Mouse (Mus musculus) neural tube, embryonic 14.5 days (tissue): ENCODE results near the gene Yars. TPM values are rescaled to one million over a fixed set of nuclear protein-coding genes. Genes with fewer than 3 reads are reported as not detected.
"Not testable (repeated sequence)": the region's sequence is repeated elsewhere in the genome, so short reads cannot be mapped to it uniquely, and the experiment has no call there.

ENCODE experiments used
- ATAC-seq: fragments of 200-750 bp; cut with Nextera tagmentation; 2 replicates; pipeline ENCODE4 v1.8.0; 2017; ENCODE audit warnings: low read depth, mild to moderate bottlenecking, moderate TSS enrichment, moderate library complexity
- H3K27ac ChIP-seq: fragments of 300-500 bp; sonication (generic); 2 replicates; pipeline ENCODE4 v1.5.1; 2014; ENCODE audit warnings: low read depth, mild to moderate bottlenecking, control low read depth, low read length, moderate library complexity, mixed read lengths
- H3K27me3 ChIP-seq: fragments of 300-500 bp; sonication (generic); 2 replicates; pipeline ENCODE4 v1.6.1; 2014; ENCODE audit warnings: low read length; ENCODE audit not compliant: control insufficient read depth, insufficient read depth
- H3K36me3 ChIP-seq: fragments of 300-500 bp; sonication (generic); 2 replicates; pipeline ENCODE4 v1.6.1; 2014; ENCODE audit warnings: low read length, mixed read lengths; ENCODE audit not compliant: control insufficient read depth, insufficient read depth
- H3K4me1 ChIP-seq: fragments of 300-500 bp; sonication (generic); 2 replicates; pipeline ENCODE4 v1.6.1; 2014; ENCODE audit warnings: low read length; ENCODE audit not compliant: control insufficient read depth, insufficient read depth
- H3K4me2 ChIP-seq: fragments of 300-500 bp; sonication (generic); 2 replicates; pipeline ENCODE4 v1.6.1; 2014; ENCODE audit warnings: mild to moderate bottlenecking, low read depth, low read length, control low read depth
- H3K4me3 ChIP-seq: fragments of 300-500 bp; sonication (generic); 2 replicates; pipeline ENCODE4 v1.5.1; 2014; ENCODE audit warnings: low read depth, low read length, control low read depth, mixed read lengths
- H3K9ac ChIP-seq: fragments of 300-500 bp; sonication (generic); replicated peaks from 2 replicates; pipeline ENCODE4 v1.6.1; 2014; ENCODE audit warnings: low read depth, mild to moderate bottlenecking, control low read depth, low read length, mixed read lengths
- H3K9me3 ChIP-seq: fragments of 300-500 bp; sonication (generic); 2 replicates; pipeline ENCODE4 v1.6.1; 2016; ENCODE audit warnings: low read length; ENCODE audit not compliant: control insufficient read depth
- WGBS: fragments of 180-500 bp; shearing (Covaris S2); extraction: QIAGEN DNeasy Blood & Tissue Kit; methylation state at CpG from one replicate; pipeline ENCODE4 v1.1.7; 2014; 5-methylcytosine and 5-hydroxymethylcytosine counted together
- polyA plus RNA-seq: library from polyadenylated mRNA; unstranded; fragments of >200 nt; fragmentation: Nextera tagmentation; extraction: Ambion mirVana; gene quantifications from 2 replicates; pipeline ENCODE4 v1.2.1, GENCODE M21; 2014

Yars gene
- polyA plus RNA-seq, 1 experiment from 2014 or later = 134 TPM

- Histone ChIP-seq H3K27ac (no peak overlapping the region), H3K9ac (no peak overlapping the region), H3K27me3 (no peaks in the 10 kb centered on the region), H3K4me2 (no peak overlapping the region), H3K9me3 (no peaks in the 10 kb centered on the region), H3K36me3 (peaks cover 66% of the 10 kb centered on the region), H3K4me3 (no peak overlapping the region), H3K4me1 (no peaks in the 10 kb centered on the region)
- 93% methylated on average over 8 of the region's 8 CpGs for WGBS
- no peak for ATAC-seq
Measured at GRCm38 (mm10) chr4:129206792-129207191, 17.2 kb downstream of the Yars start.

- Histone ChIP-seq H3K36me3 (peaks cover 60% of the 10 kb centered on the region), H3K9me3 (no peaks in the 10 kb centered on the region), H3K4me1 (no peaks in the 10 kb centered on the region), H3K4me3 (no peak overlapping the region), H3K27ac (no peak overlapping the region), H3K9ac (no peak overlapping the region), H3K27me3 (no peaks in the 10 kb centered on the region), H3K4me2 (no peak overlapping the region)
- ATAC-seq = no peak
- WGBS = 56% methylated on average over 7 of the region's 7 CpGs
Measured at GRCm38 (mm10) chr4:129209504-129209903, 19.9 kb downstream of the Yars start.

- no peak for ATAC-seq
Measured at GRCm38 (mm10) chr4:129211461-129211860, 21.9 kb downstream of the Yars start.

GRCm38 (mm10) chr4:129212486-129212885 lies 22.9 kb downstream of the Yars start:
- H3K4me1 ChIP-seq, H3K4me3 ChIP-seq, H3K9me3 ChIP-seq, H3K27ac ChIP-seq, ATAC-seq, H3K27me3 ChIP-seq, H3K4me2 ChIP-seq, H3K9ac ChIP-seq: not testable (repeated sequence)
- peaks cover 57% of the 10 kb centered on the region for H3K36me3 ChIP-seq
- 71% methylated on average over 3 of the region's 3 CpGs for WGBS

More at GRCm38 (mm10) chr4:129211461-129211860, 21.9 kb downstream of the Yars start:
- Histone ChIP-seq H3K9ac (no peak overlapping the region), H3K4me3 (no peak overlapping the region), H3K9me3 (no peaks in the 10 kb centered on the region), H3K4me1 (no peaks in the 10 kb centered on the region), H3K27ac (no peak overlapping the region), H3K4me2 (no peak overlapping the region), H3K27me3 (no peaks in the 10 kb centered on the region), H3K36me3 (peaks cover 58% of the 10 kb centered on the region)
- WGBS = 87% methylated on average over 4 of the region's 4 CpGs

GRCm38 (mm10) chr4:129218569-129219175 lies 29.1 kb downstream of the Yars start:
- ATAC-seq = no peak
- Histone ChIP-seq H3K27ac (no peak overlapping the region), H3K27me3 (no peaks in the 10 kb centered on the region), H3K36me3 (peaks cover 67% of the 10 kb centered on the region), H3K4me2 (no peak overlapping the region), H3K4me3 (no peak overlapping the region), H3K4me1 (peaks cover 7% of the 10 kb centered on the region; the same call in 1 of the 2 replicates), H3K9me3 (no peaks in the 10 kb centered on the region), H3K9ac (no peak overlapping the region)
- 80% methylated on average over 7 of the region's 7 CpGs for WGBS

GRCm38 (mm10) chr4:129219198-129219597 lies 29.6 kb downstream of the Yars start:
- WGBS = 92% methylated on average over 10 of the region's 10 CpGs
- Histone ChIP-seq H3K27me3 (no peaks in the 10 kb centered on the region), H3K4me3 (no peak overlapping the region), H3K4me2 (no peak overlapping the region), H3K9ac (no peak overlapping the region), H3K36me3 (peaks cover 67% of the 10 kb centered on the region), H3K4me1 (peaks cover 10% of the 10 kb centered on the region; the same call in 1 of the 2 replicates), H3K27ac (no peak overlapping the region), H3K9me3 (no peaks in the 10 kb centered on the region)
- ATAC-seq = no peak

GRCm38 (mm10) chr4:129220376-129221089 lies 31.0 kb downstream of the Yars start:
- 83% methylated on average over 7 of the region's 7 CpGs for WGBS
- peaks cover 10% of the 10 kb centered on the region; the same call in 1 of the 2 replicates for H3K4me1 ChIP-seq
- no peaks in the 10 kb centered on the region for H3K9me3 ChIP-seq
- no peaks in the 10 kb centered on the region for H3K27me3 ChIP-seq
- no peak overlapping the region for H3K9ac ChIP-seq
- H3K4me3 ChIP-seq = no peak overlapping the region
- H3K36me3 ChIP-seq = peaks cover 60% of the 10 kb centered on the region
- no peak overlapping the region for H3K27ac ChIP-seq
- no peak overlapping the region for H3K4me2 ChIP-seq
- no peak for ATAC-seq

GRCm38 (mm10) chr4:129221097-129222010 lies 31.8 kb downstream of the Yars start:
- Histone ChIP-seq H3K4me2 (no peak overlapping the region), H3K4me3 (no peak overlapping the region), H3K27me3 (no peaks in the 10 kb centered on the region), H3K4me1 (peaks cover 13% of the 10 kb centered on the region), H3K9ac (no peak overlapping the region), H3K27ac (no peak overlapping the region), H3K36me3 (peaks cover 60% of the 10 kb centered on the region), H3K9me3 (no peaks in the 10 kb centered on the region)
- ATAC-seq = no peak
- 81% methylated on average over 23 of the region's 23 CpGs for WGBS
